Mouse (Mus musculus): ENCODE results near the gene Ntrk2.

The Ntrk2 gene

GRCm38 (mm10) chr13:58806397-58806892 is at the start of gene Ntrk2:
Ntrk2 (plus strand) TSS chr13:58806569.
- peak; percentile 84 to 93 for DNase-seq (ENCODE audit: low spot score in 2 of 2)

- no peak for DNase-seq (ENCODE audit: low spot score in 2 of 2)
Observed at GRCm38 (mm10) chr13:58761003-58761630, 45.3 kb upstream of the Ntrk2 start.

GRCm38 (mm10) chr13:58768258-58768657 is 38.1 kb upstream of the Ntrk2 start:
- no peak for DNase-seq (ENCODE audit: low spot score in 2 of 2)

- no peak for DNase-seq (ENCODE audit: low spot score in 2 of 2)
Observed at GRCm38 (mm10) chr13:58769438-58769837, 36.9 kb upstream of the Ntrk2 start.

GRCm38 (mm10) chr13:58779261-58779660 is 27.1 kb upstream of the Ntrk2 start:
- no peak for DNase-seq (ENCODE audit: low spot score in 2 of 2)

- no peak for DNase-seq (ENCODE audit: low spot score in 2 of 2)
Observed at GRCm38 (mm10) chr13:58786476-58786875, 19.9 kb upstream of the Ntrk2 start.

- DNase-seq (ENCODE audit: low spot score in 2 of 2), result no peak
Observed at GRCm38 (mm10) chr13:58790741-58791140, 15.6 kb upstream of the Ntrk2 start.

- no peak for DNase-seq (ENCODE audit: low spot score in 2 of 2)
Observed at GRCm38 (mm10) chr13:58797386-58797785, 9.0 kb upstream of the Ntrk2 start.

- DNase-seq (ENCODE audit: low spot score in 2 of 2), result no peak
Observed at GRCm38 (mm10) chr13:58801291-58801690, 5.1 kb upstream of the Ntrk2 start.

GRCm38 (mm10) chr13:58803882-58804281 is 2.5 kb upstream of the Ntrk2 start:
- DNase-seq (ENCODE audit: low spot score in 2 of 2), result no peak

- no peak for DNase-seq (ENCODE audit: low spot score in 2 of 2)
Observed at GRCm38 (mm10) chr13:58805833-58806232, 536 bp upstream of the Ntrk2 start.

- peak; percentile 53 to 75 for DNase-seq (ENCODE audit: low spot score in 2 of 2)
Observed at GRCm38 (mm10) chr13:58806896-58807628, 693 bp downstream of the Ntrk2 start.

GRCm38 (mm10) chr13:58807629-58808363 is 1.4 kb downstream of the Ntrk2 start:
- peak; percentile 88 to 94 for DNase-seq (ENCODE audit: low spot score in 2 of 2)

GRCm38 (mm10) chr13:58808381-58808821 is 2.0 kb downstream of the Ntrk2 start:
- peak; percentile 55 to 67 for DNase-seq (ENCODE audit: low spot score in 2 of 2)

GRCm38 (mm10) chr13:58809930-58810329 is 3.6 kb downstream of the Ntrk2 start:
- peak in 1 of 2 experiments; percentile 76 for DNase-seq (ENCODE audit: low spot score in 2 of 2)

GRCm38 (mm10) chr13:58824752-58825151 is 18.4 kb downstream of the Ntrk2 start:
- no peak for DNase-seq (ENCODE audit: low spot score in 2 of 2)

GRCm38 (mm10) chr13:58826356-58827197 is 20.2 kb downstream of the Ntrk2 start:
- no peak for DNase-seq (ENCODE audit: low spot score in 2 of 2)

- no peak for DNase-seq (ENCODE audit: low spot score in 2 of 2)
Observed at GRCm38 (mm10) chr13:58831999-58832398, 25.6 kb downstream of the Ntrk2 start.

- no peak for DNase-seq (ENCODE audit: low spot score in 2 of 2)
Observed at GRCm38 (mm10) chr13:58834726-58835125, 28.4 kb downstream of the Ntrk2 start.

GRCm38 (mm10) chr13:58836891-58837290 is 30.5 kb downstream of the Ntrk2 start:
- DNase-seq (ENCODE audit: low spot score in 2 of 2), result no peak

- no peak for DNase-seq (ENCODE audit: low spot score in 2 of 2)
Observed at GRCm38 (mm10) chr13:58838110-58838509, 31.7 kb downstream of the Ntrk2 start.
